Mouse (Mus musculus) kidney, adult 10 weeks (tissue): ENCODE results near the gene Slc40a1. TPM values are rescaled to one million over a fixed set of nuclear protein-coding genes. Genes with fewer than 3 reads are reported as not detected.

Source experiments
- polyA plus RNA-seq: library from polyadenylated mRNA; stranded (reverse); fragments of 350-450 nt; fragmentation: Illumina TruSeq; extraction: RNeasy Lipid Tissue Mini Kit (QIAGEN cat#74804); gene quantifications from one replicate; pipeline ENCODE4 v1.2.3, GENCODE M21; 2014; ENCODE audit warnings: low read depth, low replicate concordance

Gene Slc40a1
- 154 TPM for polyA plus RNA-seq

GRCm38 (mm10) chr1:45926393-45926763, at the start of gene Slc40a1:
TSS of gene Slc40a1 (minus strand) at chr1:45926523.

GRCm38 (mm10) chr1:45890173-45890572, 36.1 kb downstream of the Slc40a1 start, which contains the start of gene Gm5269:
TSS of gene Gm5269 (minus strand) at chr1:45890273.

Other genes starting within 250 kb of the Slc40a1 start
- 54.8 TPM for gene Wdr75, start 131.4 kb downstream of the Slc40a1 start, polyA plus RNA-seq
- not detected for gene Gm5269, start 36.2 kb downstream of the Slc40a1 start, polyA plus RNA-seq
- gene Dnah7b, start 139.8 kb upstream of the Slc40a1 start, polyA plus RNA-seq, result 6.5 TPM